Mouse (Mus musculus) cerebellum, postnatal 25 days (tissue): Measurements from ENCODE around the gene Tmem234.
"Not testable (repeated sequence)": the region's sequence is repeated elsewhere in the genome, so short reads cannot be mapped to it uniquely, and the experiment has no call there.

Experiments used
- DNase-seq, 2 experiments: peaks; one replicate each; pipeline ENCODE4 v3.0.0; 2021; ENCODE audit warnings: mixed read lengths in 2 of 2

The Tmem234 gene

DNA sequence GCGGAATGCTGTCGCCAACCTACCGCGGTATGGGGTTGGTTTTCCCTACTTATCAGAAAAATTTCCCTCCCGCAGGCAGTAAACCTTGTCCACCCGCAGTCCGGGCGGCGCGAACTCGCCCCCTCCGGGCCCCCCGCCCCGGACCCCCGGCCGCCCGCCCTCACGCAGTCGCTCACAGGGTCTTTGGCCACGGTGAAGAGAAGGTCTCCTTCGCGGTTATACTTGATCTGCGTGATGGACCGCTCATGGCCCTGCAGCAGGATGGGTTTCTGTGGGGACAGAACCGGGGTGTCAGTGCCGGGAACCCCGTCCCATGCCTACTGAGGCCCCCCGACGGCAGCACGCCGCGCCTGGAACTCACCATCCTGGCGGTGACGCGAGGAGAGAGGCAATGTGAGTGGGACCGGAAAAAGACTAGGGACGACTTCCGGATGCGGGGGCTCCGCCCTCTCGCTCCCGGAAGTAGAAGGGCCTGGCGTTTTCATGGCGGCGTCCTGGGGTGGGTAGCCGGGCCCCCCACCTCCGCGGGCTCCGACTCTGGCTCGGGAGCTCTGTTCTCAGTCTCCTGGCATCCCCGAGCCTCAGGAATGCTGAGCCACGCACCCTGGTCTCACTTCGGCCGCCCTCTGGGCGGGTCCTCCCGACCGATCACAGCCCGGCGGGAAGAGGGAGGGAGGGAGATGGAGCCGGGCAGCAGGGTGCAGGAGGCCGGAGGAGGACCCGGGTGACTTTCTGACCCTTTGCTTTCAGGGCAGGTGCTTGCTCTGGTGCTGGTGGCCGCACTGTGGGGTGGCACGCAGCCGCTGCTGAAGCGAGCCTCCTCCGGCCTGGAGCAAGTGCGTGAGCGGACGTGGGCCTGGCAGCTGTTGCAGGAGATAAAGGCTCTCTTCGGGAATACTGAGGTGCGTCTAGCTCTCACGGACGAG lies at the start of gene Tmem234, which contains the start of gene Eif3i:
Gene Tmem234, plus strand, starts transcription at position 436 of the 926 bp plus-strand sequence.
Gene Eif3i, minus strand, starts transcription at position 416 of the 926 bp plus-strand sequence.
- peak; percentile 81 to 87 for DNase-seq

DNA sequence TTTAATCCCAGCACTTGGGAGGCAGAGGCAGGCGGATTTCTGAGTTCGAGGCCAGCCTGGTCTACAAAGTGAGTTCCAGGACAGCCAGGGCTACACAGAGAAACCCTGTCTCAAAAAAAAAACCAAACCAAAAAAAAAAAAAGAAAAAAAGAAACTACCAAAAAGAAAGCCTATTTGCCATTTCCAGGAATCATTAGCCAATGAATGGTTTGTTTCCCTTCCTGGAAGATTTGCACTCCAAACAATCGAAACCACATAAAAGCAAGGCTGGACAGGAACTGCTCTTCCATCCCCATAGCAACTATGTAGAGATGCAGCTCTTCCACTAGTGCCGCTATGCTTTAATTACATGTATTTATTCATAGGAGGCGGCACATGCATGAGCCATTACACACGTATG lies 46.0 kb upstream of the Tmem234 start:
- not testable (repeated sequence) for DNase-seq

DNA sequence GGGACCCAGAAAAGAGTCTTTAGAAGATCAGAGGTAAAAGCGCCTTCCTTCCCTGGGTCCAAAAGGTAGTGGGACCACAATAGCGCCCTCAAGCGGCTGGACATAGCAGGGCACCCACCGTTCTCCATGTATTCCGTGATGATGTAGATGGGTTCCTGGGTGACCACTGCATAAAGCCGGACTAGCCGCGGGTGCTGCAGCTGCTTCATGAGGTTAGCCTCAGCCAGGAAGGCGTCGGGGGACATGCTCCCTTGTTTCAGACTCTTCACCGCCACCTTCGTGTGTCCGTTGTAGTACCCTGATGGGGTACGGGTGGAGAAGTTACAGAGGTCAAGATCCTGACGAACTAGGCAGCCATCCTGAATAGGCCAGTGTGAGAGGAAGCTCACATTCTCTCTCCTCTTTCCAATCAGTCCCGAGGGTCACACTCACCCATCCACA lies 45.0 kb upstream of the Tmem234 start:
- peak; percentile 63 to 78 for DNase-seq

DNA sequence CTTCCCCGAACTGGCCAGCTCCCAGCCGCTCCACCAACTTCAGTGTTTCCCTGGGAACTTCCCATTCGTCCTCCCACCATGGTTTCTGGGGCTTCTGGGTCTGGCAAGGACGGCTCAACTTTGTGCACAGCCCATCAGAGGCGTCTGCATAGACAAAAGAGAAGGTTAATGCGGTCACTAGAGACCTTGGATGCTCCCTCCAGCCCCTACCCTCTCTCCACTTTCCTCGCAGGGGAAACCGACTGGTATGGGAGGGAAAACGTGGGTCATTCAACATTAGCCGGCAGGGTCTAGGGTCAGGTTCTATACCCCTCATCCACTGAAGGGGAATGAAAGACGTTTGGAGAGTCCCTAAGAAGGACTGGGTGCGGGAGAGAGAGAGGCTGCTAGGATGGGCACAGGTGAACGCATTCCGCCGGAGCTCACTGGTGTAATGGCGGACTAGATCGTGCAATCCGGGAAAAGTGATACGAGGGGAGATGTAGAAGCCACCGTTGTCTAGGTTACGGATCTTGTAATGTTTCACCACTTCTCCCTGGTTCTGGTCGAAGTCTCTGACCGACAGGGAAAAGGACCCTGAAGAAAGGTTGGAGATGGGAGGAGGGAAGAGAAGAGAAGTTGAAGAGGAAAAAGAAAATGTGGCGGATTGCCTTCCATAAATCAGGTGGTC lies 44.5 kb upstream of the Tmem234 start:
- DNase-seq = no peak

DNA sequence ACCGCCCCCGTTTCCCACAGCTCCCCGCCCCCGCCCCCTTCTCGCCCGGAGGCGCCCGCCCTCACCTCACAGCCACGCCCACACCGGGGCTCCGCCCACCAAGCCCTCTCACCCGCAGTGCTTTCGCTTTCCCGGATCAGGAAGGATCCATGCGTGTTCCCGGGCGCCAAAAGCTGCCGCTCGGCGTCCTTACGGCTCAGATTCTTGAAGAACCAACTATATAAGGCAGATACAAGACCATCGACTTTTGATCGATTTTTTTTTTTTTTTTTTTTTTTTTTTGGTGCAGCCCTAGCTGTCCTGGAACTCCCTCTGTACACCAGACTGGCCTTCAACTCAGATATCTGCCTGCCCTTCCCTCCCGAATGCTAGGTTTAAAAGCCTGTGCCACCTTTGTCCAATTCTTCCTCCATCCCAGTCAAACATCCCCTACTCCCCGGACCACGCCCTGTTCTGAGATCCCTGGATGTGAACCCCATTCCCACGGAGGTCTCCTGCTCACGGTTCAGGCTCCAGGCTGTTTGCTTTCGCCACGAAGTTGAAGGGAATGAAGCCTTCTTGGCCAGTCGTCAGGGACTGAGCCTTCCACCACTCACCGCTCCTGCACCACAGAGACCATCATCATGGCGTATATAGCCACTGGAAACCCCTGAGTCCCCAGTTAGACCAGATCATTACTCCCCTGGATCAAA lies 43.8 kb upstream of the Tmem234 start:
- peak; percentile 80 to 90 for DNase-seq

DNA sequence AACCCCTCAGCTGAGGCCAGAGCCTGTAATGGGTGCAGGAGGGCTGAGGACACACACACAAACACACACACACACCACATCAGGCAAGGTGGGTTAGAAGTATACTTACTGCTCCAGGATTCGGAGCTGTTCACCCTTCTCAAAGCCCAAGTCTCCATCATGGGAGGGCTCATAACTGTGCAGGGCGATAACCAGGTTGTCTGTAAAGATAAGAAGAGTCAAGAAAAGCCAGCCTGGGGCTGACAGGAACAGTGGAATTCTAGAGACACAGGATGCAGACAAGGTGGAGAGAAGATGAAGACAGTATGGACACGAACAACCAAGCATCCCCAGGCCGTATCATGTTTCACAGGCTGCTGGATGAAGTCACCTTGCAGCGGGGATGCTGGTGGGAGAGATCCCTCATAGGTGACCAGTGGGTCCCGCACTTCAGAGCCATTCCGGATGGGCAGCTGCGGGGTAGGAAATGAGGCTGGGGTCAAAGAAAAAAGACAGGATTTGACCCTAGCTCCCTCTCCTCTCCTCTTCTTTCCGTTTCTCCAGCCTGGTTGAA lies 43.1 kb upstream of the Tmem234 start:
- no peak for DNase-seq

DNA sequence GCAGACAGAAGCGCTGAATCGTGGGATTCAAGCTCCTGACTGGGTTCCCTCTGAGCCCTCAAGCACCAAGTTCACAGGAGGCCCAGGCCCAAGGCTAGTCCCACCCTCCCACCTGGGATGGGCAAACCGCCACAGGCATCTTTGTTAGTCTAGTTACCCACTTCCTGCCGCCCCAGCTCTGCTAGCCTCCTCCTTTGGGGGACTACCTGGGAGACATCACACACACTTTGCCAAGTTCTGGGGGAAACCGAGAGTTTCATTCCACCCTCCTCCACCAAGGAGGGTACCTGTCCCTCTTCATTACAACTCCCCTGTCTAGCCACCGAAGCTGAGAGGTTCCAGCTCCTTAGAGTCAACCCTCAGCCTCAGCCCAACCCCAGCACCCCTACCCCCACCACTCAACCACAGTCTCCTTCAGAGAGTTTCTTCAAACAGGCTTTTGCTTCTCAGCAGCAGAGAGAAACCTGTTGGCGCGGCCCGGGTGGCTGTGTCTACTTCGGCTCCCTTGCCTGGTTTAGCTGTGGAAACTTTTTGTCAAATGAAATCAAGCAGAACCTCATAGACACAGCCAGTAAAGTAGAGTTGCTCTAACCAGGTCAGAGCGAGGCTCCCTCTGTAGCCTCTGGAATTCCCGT lies 42.0 kb upstream of the Tmem234 start:
- DNase-seq = peak in 1 of 2 experiments; percentile 12

DNA sequence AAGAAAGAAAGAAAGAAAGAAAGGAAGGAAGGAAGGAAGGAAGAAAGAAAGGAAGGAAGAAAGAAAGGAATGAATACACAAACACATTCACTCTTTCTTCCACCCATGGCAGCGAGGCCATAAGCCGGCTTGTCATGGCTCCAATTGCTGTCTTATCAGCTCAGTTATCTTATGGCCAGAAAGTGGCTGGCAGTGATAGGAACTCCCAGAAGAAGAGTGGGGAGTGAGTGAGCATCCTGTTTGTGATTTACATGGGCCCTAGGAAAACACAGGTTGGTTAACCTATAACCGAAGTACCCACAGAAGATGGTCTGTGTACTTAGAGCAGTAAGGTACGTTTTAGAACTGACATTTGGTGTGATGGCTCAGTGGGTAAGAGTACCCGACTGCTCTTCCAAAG lies 39.3 kb upstream of the Tmem234 start:
- no peak for DNase-seq

DNA sequence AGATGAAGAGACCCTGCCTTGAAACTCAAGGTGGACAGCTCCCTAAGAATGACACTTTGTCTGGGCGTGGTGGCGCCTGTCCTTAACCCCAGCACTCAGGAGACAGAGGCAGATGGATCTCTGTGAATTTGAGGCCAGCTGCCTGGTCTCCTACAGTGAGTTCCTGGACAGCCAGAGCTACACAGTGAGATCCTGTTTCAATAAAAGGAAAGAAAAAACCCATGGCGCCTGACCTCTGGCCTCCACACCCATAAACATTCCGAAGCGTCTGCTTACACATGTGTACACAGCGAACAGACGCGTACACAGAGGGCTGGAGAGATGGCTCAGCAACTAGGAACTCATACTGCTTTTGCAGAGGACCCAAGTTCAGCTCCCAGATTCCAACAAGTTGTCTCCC lies 36.8 kb upstream of the Tmem234 start:
- DNase-seq = no peak

DNA sequence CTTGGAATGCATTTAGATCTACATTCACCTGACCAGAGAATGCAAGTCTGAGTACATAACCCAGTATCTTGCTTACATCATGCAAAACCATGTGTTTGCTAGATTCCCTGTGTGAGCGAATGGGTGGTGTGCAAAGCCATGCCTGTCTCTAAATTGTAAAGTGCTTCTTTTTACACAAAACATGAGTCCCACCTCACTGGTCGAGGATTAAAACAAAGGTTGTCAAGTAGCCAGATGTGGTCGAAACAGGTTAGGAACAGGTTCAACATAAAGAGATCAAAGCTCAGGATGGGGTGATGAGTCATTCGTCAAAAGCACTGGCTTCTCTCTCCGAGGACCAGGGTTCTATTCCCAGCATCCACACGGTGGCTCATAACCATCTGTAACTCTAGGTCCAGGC lies 35.3 kb upstream of the Tmem234 start:
- no peak for DNase-seq

DNA sequence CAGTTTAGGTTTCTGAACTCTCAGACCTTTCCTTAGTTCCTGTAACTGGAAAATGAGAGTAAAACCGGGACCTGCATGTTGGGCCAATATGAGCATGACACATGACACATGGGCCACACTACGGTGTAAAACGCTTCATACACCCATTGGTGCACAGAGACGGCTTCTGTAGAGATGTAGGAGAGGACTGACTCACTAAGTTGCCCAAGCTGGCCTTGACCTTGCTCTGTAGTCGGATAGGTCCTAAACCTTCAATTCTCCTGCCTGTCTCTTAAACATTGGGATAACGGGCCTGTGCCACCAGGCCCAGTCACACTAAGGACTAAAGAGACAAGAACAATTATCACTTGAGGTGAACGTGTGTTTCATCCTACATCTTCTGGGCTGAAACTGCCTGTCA lies 32.1 kb upstream of the Tmem234 start:
- no peak for DNase-seq

DNA sequence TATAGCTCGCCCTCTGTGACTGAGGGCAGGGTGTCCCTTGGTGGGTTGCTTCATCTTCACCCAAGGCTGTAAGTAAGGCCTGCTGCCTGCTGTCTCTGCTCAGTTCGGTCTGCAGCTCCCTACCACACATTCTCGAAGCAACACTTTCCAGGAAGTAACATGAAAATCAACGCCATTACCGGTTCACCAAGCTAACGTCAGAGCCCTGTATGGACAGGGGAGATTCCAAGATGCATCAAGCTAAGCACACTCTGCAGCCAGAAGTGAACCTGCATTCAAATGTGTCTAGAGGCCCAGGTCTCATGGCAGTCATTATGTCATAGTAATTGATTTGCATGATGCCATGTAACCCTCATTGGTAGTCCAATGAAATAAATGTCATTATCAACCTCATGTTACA lies 30.4 kb upstream of the Tmem234 start:
- DNase-seq = no peak

DNA sequence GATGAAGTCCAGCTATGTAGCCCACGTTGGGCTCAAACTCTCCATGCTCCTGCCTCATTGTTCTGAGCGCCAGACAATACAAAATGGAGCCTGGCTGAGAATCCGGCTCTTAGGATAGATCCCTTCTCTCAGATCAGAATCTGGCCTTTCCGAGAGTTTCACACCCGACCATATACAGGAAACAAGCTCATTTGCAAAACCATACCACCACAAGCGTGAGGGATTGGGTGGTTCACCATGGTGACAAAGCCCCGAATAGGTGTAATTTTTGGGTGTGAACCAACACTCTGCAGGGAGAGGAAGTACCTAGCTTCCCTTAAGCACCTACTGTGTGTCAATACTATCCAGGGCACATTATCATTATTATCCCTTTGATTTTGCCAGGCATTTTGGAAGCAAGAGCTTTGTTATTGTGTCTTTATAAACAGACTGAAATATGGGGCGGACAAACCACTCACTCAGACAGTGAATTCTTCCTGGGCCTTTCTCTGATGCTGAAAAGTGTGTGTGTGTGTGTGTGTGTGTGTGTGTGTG lies 28.9 kb upstream of the Tmem234 start:
- no peak for DNase-seq

DNA sequence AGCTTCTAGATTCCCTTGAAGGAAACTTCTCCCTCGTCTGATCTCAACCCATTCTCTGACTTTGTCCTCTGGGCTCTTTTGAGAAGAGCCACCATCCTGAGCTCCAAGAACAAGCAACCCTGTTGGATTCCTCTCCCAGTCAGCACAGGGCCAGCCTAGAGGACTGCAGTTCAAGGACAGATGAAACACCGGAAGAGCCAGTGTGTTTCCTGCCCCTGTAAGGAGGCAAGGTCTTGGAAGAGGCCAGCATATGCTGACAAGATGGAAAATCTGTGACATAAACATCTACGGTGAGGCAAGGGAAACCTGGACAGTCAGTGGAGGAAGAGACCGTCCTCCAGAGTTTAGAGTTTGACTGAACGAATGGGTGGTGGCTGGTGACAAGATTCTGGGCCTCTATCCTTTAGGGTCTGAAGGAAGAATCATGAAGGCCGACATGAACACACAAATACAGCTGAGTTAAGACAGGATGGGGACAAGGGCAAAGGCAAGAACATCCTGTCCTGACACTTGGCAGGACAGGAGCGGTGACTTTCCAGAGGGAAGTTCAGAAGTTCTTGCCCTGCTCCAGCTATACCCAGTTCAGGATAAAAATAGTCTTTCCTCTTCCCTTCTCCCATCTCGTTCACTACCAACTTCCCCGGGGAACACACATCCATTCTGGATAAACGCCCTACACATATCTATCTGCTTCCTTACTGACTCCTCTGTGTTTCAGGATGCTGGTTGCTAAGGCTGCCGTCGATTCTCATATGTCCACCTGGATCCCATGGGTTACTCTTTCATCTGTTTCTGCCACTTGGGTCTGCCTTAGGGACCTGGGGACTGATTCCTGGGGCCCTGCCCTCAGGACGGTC lies 28.0 kb upstream of the Tmem234 start:
- DNase-seq = no peak

DNA sequence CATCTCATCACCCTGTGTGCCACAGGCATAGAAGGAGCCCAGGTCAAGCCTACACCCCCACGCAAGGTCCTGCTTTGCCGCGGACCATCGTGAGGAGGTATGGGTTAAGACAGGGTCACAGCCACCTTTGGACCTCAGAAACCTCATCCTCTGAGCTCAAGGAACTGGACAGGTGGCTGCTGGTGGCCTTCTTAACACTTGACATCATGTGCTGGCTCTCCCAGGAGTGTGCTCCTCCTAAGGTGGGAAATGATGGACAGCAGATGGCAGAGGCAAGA lies 27.4 kb upstream of the Tmem234 start:
- DNase-seq = no peak

DNA sequence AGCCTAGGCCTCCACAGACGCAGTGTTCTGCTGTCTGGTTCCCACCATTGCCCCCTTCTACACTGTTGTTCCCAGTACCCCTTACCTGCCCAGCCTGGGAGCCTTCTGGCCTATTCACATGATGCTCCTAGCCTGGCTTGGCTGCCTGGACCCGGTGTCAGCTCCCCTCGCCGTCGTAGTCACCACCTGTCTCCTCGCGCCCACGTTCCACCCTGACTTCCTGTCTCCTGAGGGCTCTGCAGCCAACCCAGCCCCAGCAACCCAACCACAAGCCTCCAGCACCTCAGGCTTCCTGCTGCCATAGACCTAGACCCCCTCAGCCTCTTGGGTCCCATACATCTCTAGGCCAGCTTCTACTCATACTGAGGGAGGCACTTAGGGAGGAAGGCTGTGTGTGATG lies 27.0 kb upstream of the Tmem234 start, which contains the start of gene Lck:
Gene Lck, minus strand, starts transcription at position 212 of the 400 bp plus-strand sequence.
- no peak for DNase-seq

DNA sequence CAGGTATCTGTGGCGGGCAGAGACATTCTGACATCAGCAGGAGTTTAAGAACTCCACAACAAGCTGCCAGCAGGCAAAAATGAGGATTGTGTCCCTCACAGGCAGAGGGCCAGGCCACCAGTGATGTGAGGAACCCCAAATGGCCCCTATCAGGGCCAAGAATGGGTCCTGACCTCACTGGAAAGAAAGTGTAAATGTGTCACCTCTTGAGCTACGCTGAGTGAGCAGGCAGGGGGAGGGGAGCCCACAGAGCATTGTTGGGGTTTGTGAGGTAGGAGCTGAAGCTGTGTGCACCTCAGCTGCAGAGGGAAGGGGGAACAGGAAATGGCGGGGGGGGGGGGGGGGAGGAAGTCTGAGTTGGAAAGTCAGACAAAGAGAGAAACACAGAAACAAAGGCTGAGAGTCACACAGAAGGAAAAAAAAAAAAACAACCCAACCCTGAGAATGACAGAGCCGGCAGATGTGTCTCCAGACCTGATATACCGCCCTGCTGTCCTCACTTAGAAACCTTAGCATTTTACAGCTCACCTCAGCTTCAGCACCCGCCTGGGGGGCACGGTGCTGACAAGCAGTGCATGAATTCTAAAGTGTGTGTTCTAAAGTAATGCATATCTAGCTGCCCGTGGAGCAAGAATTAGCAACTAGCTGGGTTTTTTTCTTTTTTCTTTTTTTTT lies 25.2 kb upstream of the Tmem234 start:
- no peak for DNase-seq

DNA sequence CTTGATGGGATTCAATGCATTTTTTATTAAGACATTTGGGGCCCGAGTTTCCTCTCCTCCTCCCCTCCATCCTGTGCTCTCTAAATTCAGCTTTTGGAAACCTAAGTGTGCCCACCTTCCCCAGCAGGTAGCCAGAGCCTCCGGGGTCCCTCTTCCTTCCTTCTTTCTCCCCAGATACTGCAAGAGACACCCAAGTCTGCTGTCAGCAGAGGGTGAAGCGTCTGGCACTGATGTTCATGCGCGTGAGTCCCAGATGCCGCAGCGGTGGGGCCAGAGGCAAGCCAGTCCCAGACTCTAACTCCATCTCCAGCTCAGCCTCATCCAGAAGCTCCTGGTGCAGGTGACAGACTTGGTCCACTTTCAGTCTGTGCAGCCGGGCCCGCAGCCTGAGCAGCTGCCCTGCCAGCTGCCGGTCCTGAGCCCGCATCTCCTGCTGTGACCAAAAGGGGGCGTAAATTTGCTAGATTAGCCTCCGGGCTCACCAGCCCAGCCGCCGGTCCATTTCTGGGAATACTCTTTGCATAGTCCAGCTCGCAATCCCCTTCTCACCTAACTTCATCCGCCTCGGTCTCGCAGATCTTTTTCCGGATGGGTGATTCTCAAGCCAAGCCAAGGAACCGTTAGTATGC lies 23.5 kb upstream of the Tmem234 start:
- DNase-seq = peak; percentile 51 to 68

DNA sequence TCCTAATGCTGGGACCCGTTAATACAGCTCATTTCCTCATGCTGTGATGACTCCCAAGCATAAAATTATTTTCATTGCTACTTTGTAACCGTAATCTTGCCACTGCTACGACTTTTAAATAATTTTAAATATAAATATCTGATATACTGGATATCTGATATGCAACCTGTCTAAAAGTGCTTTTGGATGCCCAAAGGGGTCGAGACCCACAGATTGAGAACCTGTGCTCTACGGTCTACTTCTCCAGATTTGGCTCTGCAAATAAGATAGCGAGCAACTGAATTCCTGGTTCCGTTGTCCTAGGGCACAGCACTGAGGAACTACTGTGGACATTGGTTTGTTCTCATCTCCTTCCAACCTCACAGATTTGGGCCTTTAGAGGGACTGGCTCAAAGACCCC lies 22.8 kb upstream of the Tmem234 start:
- no peak for DNase-seq

DNA sequence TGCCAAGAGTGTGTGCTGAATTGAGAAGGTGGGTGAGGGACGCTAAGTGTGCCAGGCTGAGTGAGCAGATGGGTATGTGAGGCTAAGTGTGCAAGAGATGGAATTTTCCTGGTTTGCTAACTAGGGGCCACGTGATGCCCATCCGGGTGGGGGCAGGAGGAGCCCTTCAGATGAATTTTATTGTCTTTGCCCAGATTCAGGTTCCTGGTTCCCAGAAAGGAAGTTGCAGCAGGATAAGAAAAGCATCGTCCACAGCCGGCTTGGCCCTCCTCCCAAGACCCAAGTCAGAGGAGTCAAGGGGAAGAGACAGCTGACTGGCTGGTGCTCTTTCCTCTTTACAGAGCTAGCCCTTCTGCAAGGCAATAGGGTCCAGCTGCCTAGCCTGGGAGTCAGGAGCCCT lies 22.0 kb upstream of the Tmem234 start, which contains the start of gene Fam167b:
Gene Fam167b, minus strand, starts transcription at position 84 of the 400 bp plus-strand sequence.
- no peak for DNase-seq
